Mouse (Mus musculus) hindbrain, embryonic 13.5 days (tissue): ENCODE data around the gene Smtn. TPM values are rescaled to one million over a fixed set of nuclear protein-coding genes. Genes with fewer than 3 reads are reported as not detected.

Experiments used
- ATAC-seq: fragments of 200-750 bp; cut with Nextera tagmentation; 2 replicates; pipeline ENCODE4 v1.8.0; 2017; ENCODE audit warnings: moderate TSS enrichment; ENCODE audit not compliant: low FRiP score
- H3K27ac ChIP-seq: fragments of 300-500 bp; sonication (generic); 2 replicates; pipeline ENCODE4 v1.5.1; 2015; ENCODE audit warnings: inconsistent platforms, mild to moderate bottlenecking, moderate library complexity
- H3K27me3 ChIP-seq: fragments of 300-500 bp; sonication (generic); 2 replicates; pipeline ENCODE4 v1.6.1; 2015; ENCODE audit warnings: mild to moderate bottlenecking, inconsistent platforms
- H3K36me3 ChIP-seq: fragments of 300-500 bp; sonication (generic); 2 replicates; pipeline ENCODE4 v1.6.1; 2015; ENCODE audit warnings: mild to moderate bottlenecking, inconsistent platforms
- H3K4me1 ChIP-seq: fragments of 300-500 bp; sonication (generic); replicated peaks from 2 replicates; pipeline ENCODE4 v1.6.1; 2015; ENCODE audit warnings: inconsistent platforms
- H3K4me2 ChIP-seq: fragments of 300-500 bp; sonication (generic); 2 replicates; pipeline ENCODE4 v1.6.1; 2015; ENCODE audit warnings: inconsistent platforms, mild to moderate bottlenecking, moderate library complexity
- H3K4me3 ChIP-seq: fragments of 300-500 bp; sonication (generic); 2 replicates; pipeline ENCODE4 v1.5.1; 2015; ENCODE audit warnings: mild to moderate bottlenecking, inconsistent platforms
- H3K9ac ChIP-seq: fragments of 300-500 bp; sonication (generic); 2 replicates; pipeline ENCODE4 v1.6.1; 2015; ENCODE audit warnings: mild to moderate bottlenecking, inconsistent platforms
- H3K9me3 ChIP-seq: fragments of 300-500 bp; sonication (generic); 2 replicates; pipeline ENCODE4 v1.6.1; 2016; ENCODE audit warnings: inconsistent platforms
- WGBS: fragments of 180-500 bp; shearing (Covaris S2); methylation state at CpG from one replicate; pipeline ENCODE4 v1.1.7; 2015; 5-methylcytosine and 5-hydroxymethylcytosine counted together
- polyA plus RNA-seq: library from polyadenylated mRNA; unstranded; fragments of >200 nt; fragmentation: Nextera tagmentation; extraction: Ambion mirVana; gene quantifications from 2 replicates; pipeline ENCODE4 v1.2.1, GENCODE M21; 2015

The Smtn gene
- polyA plus RNA-seq, 1 experiment from 2014 or later = 16.7 TPM

- ATAC-seq = no peak
- 91% methylated on average over 5 of the region's 5 CpGs for WGBS
- Histone ChIP-seq H3K4me3 (no peak overlapping the region), H3K27ac (no peak overlapping the region), H3K4me2 (no peak overlapping the region), H3K9ac (no peak overlapping the region), H3K27me3 (no peaks in the 10 kb centered on the region), H3K9me3 (no peaks in the 10 kb centered on the region), H3K4me1 (peaks cover 6% of the 10 kb centered on the region; the same call in 1 of the 2 replicates), H3K36me3 (no peaks in the 10 kb centered on the region)
Observed at GRCm38 (mm10) chr11:3489036-3489435, 51.4 kb downstream of the Smtn start.

- no peak for ATAC-seq
- H3K4me2 ChIP-seq = no peak within 1 kb of the TSS
- H3K9me3 ChIP-seq = no peaks in the 10 kb centered on the region
- no peak within 1 kb of the TSS for H3K4me3 ChIP-seq
- H3K27me3 ChIP-seq = no peaks in the 10 kb centered on the region
- WGBS = 38% methylated on average over 11 of the region's 11 CpGs
- peaks cover 6% of the 10 kb centered on the region; the same call in 1 of the 2 replicates for H3K4me1 ChIP-seq
- no peak within 1 kb of the TSS for H3K9ac ChIP-seq
- no peaks in the 10 kb centered on the region for H3K36me3 ChIP-seq
- H3K27ac ChIP-seq = no peak within 1 kb of the TSS
Observed at GRCm38 (mm10) chr11:3487952-3488570, 52.4 kb downstream of the Smtn start, which contains the start of gene Pla2g3. TSS of gene Pla2g3 (plus strand) at chr11:3488284.

- Histone ChIP-seq H3K9me3 (no peaks in the 10 kb centered on the region), H3K27ac (no peak overlapping the region), H3K9ac (no peak overlapping the region), H3K4me3 (no peak overlapping the region), H3K27me3 (no peaks in the 10 kb centered on the region), H3K36me3 (no peaks in the 10 kb centered on the region), H3K4me2 (no peak overlapping the region), H3K4me1 (peaks cover 6% of the 10 kb centered on the region; the same call in 1 of the 2 replicates)
- no peak for ATAC-seq
- WGBS = 80% methylated on average over 7 of the region's 7 CpGs
Observed at GRCm38 (mm10) chr11:3486349-3486748, 54.1 kb downstream of the Smtn start.

GRCm38 (mm10) chr11:3483980-3484642, 56.3 kb downstream of the Smtn start:
- ATAC-seq = peak; percentile 36; the same call in 1 of the 2 replicates
- Histone ChIP-seq H3K36me3 (no peaks in the 10 kb centered on the region), H3K27me3 (no peaks in the 10 kb centered on the region), H3K4me3 (no peak overlapping the region), H3K27ac (no peak overlapping the region), H3K9me3 (no peaks in the 10 kb centered on the region), H3K4me1 (peaks cover 6% of the 10 kb centered on the region; the same call in 1 of the 2 replicates), H3K9ac (no peak overlapping the region), H3K4me2 (no peak overlapping the region)
- WGBS = 59% methylated on average over 11 of the region's 11 CpGs

GRCm38 (mm10) chr11:3475489-3475888, 64.9 kb downstream of the Smtn start:
- H3K4me2 ChIP-seq = no peak overlapping the region
- H3K36me3 ChIP-seq = no peaks in the 10 kb centered on the region
- no peaks in the 10 kb centered on the region for H3K27me3 ChIP-seq
- H3K9ac ChIP-seq = no peak overlapping the region
- no peaks in the 10 kb centered on the region for H3K4me1 ChIP-seq
- no peak overlapping the region for H3K27ac ChIP-seq
- H3K9me3 ChIP-seq = no peaks in the 10 kb centered on the region
- no peak for ATAC-seq
- H3K4me3 ChIP-seq = no peak overlapping the region

GRCm38 (mm10) chr11:3474480-3475115, 65.8 kb downstream of the Smtn start:
- Histone ChIP-seq H3K4me1 (no peaks in the 10 kb centered on the region), H3K27me3 (no peaks in the 10 kb centered on the region), H3K36me3 (no peaks in the 10 kb centered on the region), H3K9me3 (no peaks in the 10 kb centered on the region), H3K4me3 (no peak overlapping the region), H3K27ac (no peak overlapping the region), H3K4me2 (no peak overlapping the region), H3K9ac (no peak overlapping the region)
- 92% methylated on average over 7 of the region's 7 CpGs for WGBS
- ATAC-seq = no peak

GRCm38 (mm10) chr11:3472484-3472883, 67.9 kb downstream of the Smtn start:
- no peaks in the 10 kb centered on the region for H3K4me1 ChIP-seq
- no peaks in the 10 kb centered on the region for H3K36me3 ChIP-seq
- 21% methylated on average over 1 of the region's 1 CpGs for WGBS
- no peak overlapping the region for H3K27ac ChIP-seq
- no peaks in the 10 kb centered on the region for H3K9me3 ChIP-seq
- peak; percentile 63 for ATAC-seq
- H3K9ac ChIP-seq = no peak overlapping the region
- H3K4me3 ChIP-seq = no peak overlapping the region
- H3K27me3 ChIP-seq = no peaks in the 10 kb centered on the region
- H3K4me2 ChIP-seq = no peak overlapping the region

GRCm38 (mm10) chr11:3471448-3471850, 69.0 kb downstream of the Smtn start:
- Histone ChIP-seq H3K4me1 (no peaks in the 10 kb centered on the region), H3K36me3 (no peaks in the 10 kb centered on the region), H3K9ac (0 out of 2 replicates have a peak overlapping the region, but pooled peaks have one; percentile 15), H3K27me3 (no peaks in the 10 kb centered on the region), H3K4me3 (no peak overlapping the region), H3K27ac (no peak overlapping the region), H3K9me3 (no peaks in the 10 kb centered on the region), H3K4me2 (no peak overlapping the region)
- WGBS = 32% methylated on average over 11 of the region's 11 CpGs
- no peak for ATAC-seq

Other genes starting within 250 kb of the Smtn start
- gene Pik3ip1, start 210.2 kb downstream of the Smtn start, polyA plus RNA-seq = 25.4 and 25.5 TPM in 2 replicates
- 138 and 150 TPM in 2 replicates for gene Limk2, start 131.4 kb downstream of the Smtn start, polyA plus RNA-seq
- gene Rnf185, start 88.2 kb downstream of the Smtn start, polyA plus RNA-seq = 42.9 and 43.7 TPM in 2 replicates
- gene Pla2g3, start 52.3 kb downstream of the Smtn start, polyA plus RNA-seq = 0.61 and 0.62 TPM in 2 replicates
- gene Inpp5j, start 35.8 kb downstream of the Smtn start, polyA plus RNA-seq = 3.3 and 4.1 TPM in 2 replicates
- gene Selenom, start 25.9 kb downstream of the Smtn start, polyA plus RNA-seq = 55.8 and 58.4 TPM in 2 replicates
- gene Morc2a, start 108.6 kb upstream of the Smtn start, polyA plus RNA-seq = 38.7 and 39.3 TPM in 2 replicates